Mouse (Mus musculus): ENCODE measurements at regions not wholly inside any gene's neighbourhood (a gene's known extent, or its start where the extent isn't known, plus 50 kb on each side); places are given as distances from the start of the nearest gene placed in this dataset.
A peak's percentile ranks its signal among the peaks of the same experiment; 100 is the strongest.

- no peak overlapping the region for H3K4me2 ChIP-seq (replicated peaks; ENCODE audit: low read depth, low read length, severe bottlenecking)
- no peak overlapping the region for H3K9ac ChIP-seq (ENCODE audit: low read depth, low read length, severe bottlenecking)
- no peaks in the 10 kb centered on the region for H3K27me3 ChIP-seq (ENCODE audit: control insufficient read depth, insufficient read depth, low read length)
- no peaks in the 10 kb centered on the region for H3K9me3 ChIP-seq (ENCODE audit: control insufficient read depth, low read length)
- no peak for TF ChIP-seq POLR2A (IDR thresholded peaks at IDR 0.05; ENCODE audit: borderline replicate concordance, extremely low read depth, insufficient read depth, insufficient read length)
- H3K27ac ChIP-seq (replicated peaks; ENCODE audit: low read depth, low read length): no peak overlapping the region
- H3K4me3 ChIP-seq (replicated peaks; ENCODE audit: low read length): no peak overlapping the region
- ATAC-seq (ENCODE audit: low FRiP score, low read depth): no peak
- 79% methylated on average over 3 of the region's 3 CpGs for WGBS
- DNase-seq (ENCODE audit: low spot score): no peak
- no peaks in the 10 kb centered on the region for H3K36me3 ChIP-seq (ENCODE audit: control insufficient read depth, insufficient read depth, low read length)
- H3K4me1 ChIP-seq (ENCODE audit: control insufficient read depth, insufficient read depth, low read length): no peaks in the 10 kb centered on the region
Measured at GRCm38 (mm10) chr3:150416447-150416846, 1021.2 kb upstream of the Adgrl4 start.

DNA sequence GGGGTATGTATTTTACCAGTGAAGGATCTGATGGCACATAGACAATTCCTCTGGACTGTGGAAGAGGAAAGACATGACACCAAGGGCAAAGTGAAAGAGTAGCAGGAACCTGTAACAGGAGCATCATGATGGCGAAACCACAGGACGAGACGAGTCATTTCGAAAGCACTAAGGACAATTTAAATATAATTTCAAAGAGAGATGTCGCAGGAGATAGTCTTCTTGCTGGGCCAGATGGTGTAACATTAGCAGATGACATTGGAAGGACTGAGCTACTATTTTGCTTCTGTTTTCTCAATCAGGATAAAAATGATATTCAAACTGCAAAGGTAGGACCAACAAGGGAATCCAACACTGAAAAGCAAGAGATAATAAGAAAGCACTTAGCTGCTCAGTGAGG lies 1009.7 kb upstream of the Adgrl4 start:
- WGBS: 89% methylated on average over 5 of the region's 5 CpGs
- DNase-seq (ENCODE audit: low spot score) (no peak), ATAC-seq (ENCODE audit: low FRiP score, low read depth) (no peak)
- Histone ChIP-seq H3K9me3 (ENCODE audit: control insufficient read depth, low read length) (no peaks in the 10 kb centered on the region), H3K9ac (ENCODE audit: low read depth, low read length, severe bottlenecking) (no peak overlapping the region), H3K27ac (replicated peaks; ENCODE audit: low read depth, low read length) (no peak overlapping the region), H3K4me3 (replicated peaks; ENCODE audit: low read length) (no peak overlapping the region), H3K36me3 (ENCODE audit: control insufficient read depth, insufficient read depth, low read length) (no peaks in the 10 kb centered on the region), H3K27me3 (ENCODE audit: control insufficient read depth, insufficient read depth, low read length) (no peaks in the 10 kb centered on the region; the same call in 1 of the 2 replicates), H3K4me2 (replicated peaks; ENCODE audit: low read depth, low read length, severe bottlenecking) (no peak overlapping the region), H3K4me1 (ENCODE audit: control insufficient read depth, insufficient read depth, low read length) (no peaks in the 10 kb centered on the region)
- TF ChIP-seq POLR2A (IDR thresholded peaks at IDR 0.05; ENCODE audit: borderline replicate concordance, extremely low read depth, insufficient read depth, insufficient read length): no peak

DNA sequence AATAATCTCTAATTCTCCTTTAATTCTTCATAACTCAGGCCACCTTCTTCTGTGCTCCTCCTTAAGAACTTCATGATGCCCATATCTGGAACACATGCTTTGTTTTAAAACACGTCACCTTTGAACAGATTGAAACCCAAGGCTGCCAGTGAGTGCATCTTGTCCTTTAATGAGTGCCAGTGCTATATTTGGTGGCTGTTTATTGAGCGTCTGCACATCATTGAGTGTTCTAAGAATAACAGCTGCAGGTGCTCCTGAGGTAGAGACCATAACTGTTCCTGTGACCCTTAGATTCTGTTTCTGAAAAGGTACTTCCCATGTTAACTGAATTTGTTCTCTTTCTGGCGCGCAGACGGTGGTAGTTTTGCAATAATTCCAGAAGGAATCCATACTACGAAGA lies 1006.4 kb upstream of the Adgrl4 start:
- no peaks in the 10 kb centered on the region; the same call in 1 of the 2 replicates for H3K27me3 ChIP-seq (ENCODE audit: control insufficient read depth, insufficient read depth, low read length)
- no peak overlapping the region for H3K4me3 ChIP-seq (replicated peaks; ENCODE audit: low read length)
- H3K9ac ChIP-seq (ENCODE audit: low read depth, low read length, severe bottlenecking): no peak overlapping the region
- no peak overlapping the region for H3K27ac ChIP-seq (replicated peaks; ENCODE audit: low read depth, low read length)
- ATAC-seq (ENCODE audit: low FRiP score, low read depth): no peak
- WGBS: 70% methylated on average over 6 of the region's 6 CpGs
- H3K9me3 ChIP-seq (ENCODE audit: control insufficient read depth, low read length): no peaks in the 10 kb centered on the region
- H3K4me1 ChIP-seq (ENCODE audit: control insufficient read depth, insufficient read depth, low read length): no peaks in the 10 kb centered on the region
- DNase-seq (ENCODE audit: low spot score): no peak
- no peak for TF ChIP-seq POLR2A (IDR thresholded peaks at IDR 0.05; ENCODE audit: borderline replicate concordance, extremely low read depth, insufficient read depth, insufficient read length)
- H3K4me2 ChIP-seq (replicated peaks; ENCODE audit: low read depth, low read length, severe bottlenecking): no peak overlapping the region
- H3K36me3 ChIP-seq (ENCODE audit: control insufficient read depth, insufficient read depth, low read length): no peaks in the 10 kb centered on the region

DNA sequence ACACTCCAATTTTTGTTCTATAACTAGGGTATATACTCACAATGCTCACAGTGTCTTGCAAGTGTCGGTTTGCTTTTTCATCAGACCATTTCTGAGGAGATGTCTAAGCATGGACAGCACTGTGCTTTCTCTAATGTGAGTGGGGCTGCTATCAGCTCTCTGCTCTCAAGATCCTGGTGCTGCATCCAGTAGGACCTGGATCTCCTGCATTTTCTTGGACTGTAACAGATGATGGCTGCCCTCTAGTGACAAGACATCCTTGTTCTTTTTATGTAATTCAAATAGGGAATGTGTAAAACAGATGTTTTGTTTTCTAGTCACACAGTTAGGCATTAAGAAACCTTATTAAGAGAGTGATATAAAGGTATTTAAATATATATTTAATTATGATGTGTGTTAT lies 1002.5 kb upstream of the Adgrl4 start:
- H3K4me3 ChIP-seq (replicated peaks; ENCODE audit: low read length): no peak overlapping the region
- no peak overlapping the region for H3K27ac ChIP-seq (replicated peaks; ENCODE audit: low read depth, low read length)
- no peak for TF ChIP-seq POLR2A (IDR thresholded peaks at IDR 0.05; ENCODE audit: borderline replicate concordance, extremely low read depth, insufficient read depth, insufficient read length)
- no peaks in the 10 kb centered on the region for H3K36me3 ChIP-seq (ENCODE audit: control insufficient read depth, insufficient read depth, low read length)
- H3K9ac ChIP-seq (ENCODE audit: low read depth, low read length, severe bottlenecking): no peak overlapping the region
- no peak overlapping the region for H3K4me2 ChIP-seq (replicated peaks; ENCODE audit: low read depth, low read length, severe bottlenecking)
- 80% methylated on average over 1 of the region's 1 CpGs for WGBS
- no peaks in the 10 kb centered on the region for H3K9me3 ChIP-seq (ENCODE audit: control insufficient read depth, low read length)
- no peaks in the 10 kb centered on the region; the same call in 1 of the 2 replicates for H3K27me3 ChIP-seq (ENCODE audit: control insufficient read depth, insufficient read depth, low read length)
- H3K4me1 ChIP-seq (ENCODE audit: control insufficient read depth, insufficient read depth, low read length): no peaks in the 10 kb centered on the region
- ATAC-seq (ENCODE audit: low FRiP score, low read depth): no peak
- DNase-seq (ENCODE audit: low spot score): peak; percentile 55

GRCm38 (mm10) chr3:150435818-150436607 lies 1001.7 kb upstream of the Adgrl4 start:
- no peak overlapping the region for H3K4me3 ChIP-seq (replicated peaks; ENCODE audit: low read length)
- no peak for TF ChIP-seq POLR2A (IDR thresholded peaks at IDR 0.05; ENCODE audit: borderline replicate concordance, extremely low read depth, insufficient read depth, insufficient read length)
- H3K27ac ChIP-seq (replicated peaks; ENCODE audit: low read depth, low read length): no peak overlapping the region
- no peaks in the 10 kb centered on the region for H3K27me3 ChIP-seq (ENCODE audit: control insufficient read depth, insufficient read depth, low read length)
- DNase-seq (ENCODE audit: low spot score) (no peak), ATAC-seq (ENCODE audit: low FRiP score, low read depth) (no peak)
- no peaks in the 10 kb centered on the region for H3K36me3 ChIP-seq (ENCODE audit: control insufficient read depth, insufficient read depth, low read length)
- H3K9ac ChIP-seq (ENCODE audit: low read depth, low read length, severe bottlenecking): no peak overlapping the region
- H3K4me1 ChIP-seq (ENCODE audit: control insufficient read depth, insufficient read depth, low read length): no peaks in the 10 kb centered on the region
- WGBS: 91% methylated on average over 6 of the region's 6 CpGs
- H3K9me3 ChIP-seq (ENCODE audit: control insufficient read depth, low read length): no peaks in the 10 kb centered on the region
- H3K4me2 ChIP-seq (replicated peaks; ENCODE audit: low read depth, low read length, severe bottlenecking): no peak overlapping the region

Data from limb, embryonic 14.5 days (tissue).